Mouse (Mus musculus) hematopoietic stem cell, adult 5-6 weeks (primary cell): Measurements from ENCODE around the gene Zbtb46. TPM values are rescaled to one million over a fixed set of nuclear protein-coding genes. Genes with fewer than 3 reads are reported as not detected.

Source experiments
- ATAC-seq, 2 experiments: fragments of 125-278 bp in 1 of 2; replicated peaks in 1 of 2; 2 replicates each; pipeline ENCODE4 v1.8.0; 2016 to 2017; ENCODE audit warnings: inconsistent platforms in 2 of 2, mild to moderate bottlenecking in 2 of 2, moderate number of reproducible peaks in 2 of 2, low read depth in 1 of 2, moderate TSS enrichment in 1 of 2; ENCODE audit not compliant: low FRiP score in 2 of 2, poor library complexity in 2 of 2, severe bottlenecking in 2 of 2, insufficient read depth in 1 of 2, low TSS enrichment in 1 of 2
- total RNA-seq: library from RNA; stranded (forward); fragments of 172-1452, 232-1000 nt; gene quantifications from 2 replicates; pipeline ENCODE4 v1.2.3, GENCODE M21; 2017

Gene Zbtb46
- total RNA-seq = 1.3 and 6.0 TPM in 2 replicates

DNA sequence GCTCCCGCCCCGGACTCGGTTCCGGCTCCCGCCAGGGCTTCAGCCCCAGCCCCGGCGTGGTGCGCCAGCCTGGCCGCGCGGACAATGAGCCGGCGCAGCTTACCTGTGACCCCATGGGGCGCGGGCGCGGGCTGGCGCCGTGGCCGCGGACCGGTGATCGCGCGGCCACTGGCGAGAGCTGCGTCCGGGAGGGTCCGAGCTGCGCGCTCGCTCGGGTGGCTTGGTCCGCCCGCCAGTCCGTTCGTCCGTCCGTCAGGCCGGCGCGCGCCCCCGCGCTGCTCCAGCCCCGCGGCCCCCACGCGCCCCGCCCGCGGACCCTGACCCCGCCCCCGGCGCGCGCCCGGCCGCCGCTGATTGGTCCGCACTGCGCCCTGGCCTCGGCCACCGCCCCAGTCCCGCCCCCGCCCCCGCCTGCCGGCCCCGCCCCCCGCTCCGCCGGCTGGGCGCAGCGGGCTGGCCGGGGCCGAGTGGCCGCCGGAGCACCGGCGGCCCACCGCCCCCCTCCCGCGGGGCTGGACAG lies at the start of gene Zbtb46:
TSS of gene Zbtb46 (minus strand) at position 274 of the 520 bp plus-strand sequence.
- peak in 1 of 2 experiments; percentile 9; a peak in 1 of 4 replicates for ATAC-seq

DNA sequence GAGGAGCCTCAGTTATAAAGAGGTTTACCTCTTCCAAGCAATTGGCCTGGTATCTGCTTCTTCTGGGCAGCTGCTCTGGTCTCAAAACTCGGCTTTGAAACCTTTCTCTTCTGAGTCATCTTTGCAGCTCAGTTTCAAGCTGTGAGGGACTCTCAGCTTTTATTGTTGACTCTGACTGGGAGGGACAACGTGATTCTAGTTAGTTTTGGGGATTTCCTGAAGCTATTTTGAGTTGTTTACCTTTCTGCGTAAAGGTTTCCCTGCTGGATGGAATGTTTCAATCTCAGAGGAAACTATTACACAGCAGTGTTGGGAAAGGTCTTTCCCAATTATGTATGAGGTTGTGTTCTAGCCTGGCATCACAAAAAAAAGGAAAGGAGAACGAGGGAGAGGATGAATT lies 39.4 kb upstream of the Zbtb46 start:
- ATAC-seq = no peak

DNA sequence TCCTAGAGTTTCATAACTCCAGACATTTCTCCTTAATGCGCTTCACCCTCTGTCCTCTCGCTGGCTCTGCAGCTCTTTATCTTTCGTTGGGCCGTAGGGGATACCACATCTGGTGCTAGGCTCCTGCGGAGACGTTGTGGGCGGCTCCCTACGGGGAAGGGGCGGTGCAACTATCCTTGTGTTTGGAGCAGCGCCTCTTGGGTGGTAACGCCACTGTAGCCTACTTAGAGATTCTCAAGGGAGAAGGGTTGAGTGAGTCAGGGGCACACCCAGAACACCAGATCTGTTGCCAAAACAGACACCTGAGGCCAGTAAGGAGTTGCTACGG lies 38.3 kb upstream of the Zbtb46 start:
- ATAC-seq = peak; percentile 30 to 64; a peak in 3 of 4 replicates

DNA sequence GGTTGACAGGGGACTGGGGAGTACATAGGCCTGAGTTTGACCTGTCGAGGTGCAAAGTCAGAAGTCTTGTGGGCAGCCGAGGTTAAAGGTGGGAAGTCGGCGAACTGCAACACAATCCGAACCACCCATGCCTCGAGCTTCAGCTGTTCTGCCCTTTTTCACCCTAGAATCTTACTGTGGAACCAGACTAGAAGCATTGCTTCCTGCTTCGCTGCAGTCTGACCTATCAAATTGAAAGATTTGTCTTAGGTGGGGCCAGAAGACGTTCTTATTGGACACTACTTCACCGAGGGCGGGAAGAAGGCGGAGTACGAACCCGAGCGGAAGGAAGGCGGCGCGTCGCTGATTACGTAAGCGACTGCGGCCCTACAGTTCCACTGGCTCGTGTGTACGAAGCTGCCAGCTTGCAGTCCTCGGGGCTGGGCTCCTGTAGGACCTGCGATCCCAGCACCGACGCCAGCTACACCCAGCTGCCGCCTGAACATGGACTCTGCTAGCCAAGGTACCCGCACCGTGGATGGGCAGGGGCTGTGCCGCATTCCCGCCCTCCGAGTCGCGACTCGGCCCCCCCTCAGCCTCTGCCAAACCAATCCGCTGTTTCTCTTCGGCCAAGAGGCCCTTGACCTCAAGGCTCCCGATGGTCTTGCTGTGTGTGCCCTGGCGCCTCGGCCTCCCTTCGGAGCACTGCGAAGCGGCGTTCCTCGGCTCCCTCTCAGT lies 37.8 kb upstream of the Zbtb46 start, which contains the start of gene Tpd52l2:
TSS of gene Tpd52l2 (plus strand) at position 312 of the 717 bp plus-strand sequence.
- ATAC-seq = peak; percentile 84 to 86

DNA sequence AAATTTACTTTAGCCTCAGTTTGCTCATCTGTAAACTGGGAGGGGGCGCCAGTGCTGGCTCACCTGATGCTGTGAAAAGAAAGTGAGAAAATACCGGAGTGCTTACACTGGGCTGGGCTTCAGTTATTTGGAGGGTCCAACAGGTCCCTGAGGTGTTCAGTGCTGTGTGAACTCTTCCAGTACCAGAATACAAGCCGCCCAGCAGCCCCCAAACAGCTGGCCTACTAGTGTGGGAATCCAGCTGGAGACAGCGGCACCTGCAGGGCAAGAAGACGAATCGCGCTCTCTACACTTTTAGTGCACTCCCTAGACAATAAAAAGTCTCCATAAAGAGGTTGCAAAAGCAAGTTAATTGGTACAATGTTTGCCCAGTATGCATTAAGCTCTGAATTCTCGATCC lies 37.1 kb upstream of the Zbtb46 start:
- peak; percentile 37 to 46; a peak in 3 of 4 replicates for ATAC-seq

DNA sequence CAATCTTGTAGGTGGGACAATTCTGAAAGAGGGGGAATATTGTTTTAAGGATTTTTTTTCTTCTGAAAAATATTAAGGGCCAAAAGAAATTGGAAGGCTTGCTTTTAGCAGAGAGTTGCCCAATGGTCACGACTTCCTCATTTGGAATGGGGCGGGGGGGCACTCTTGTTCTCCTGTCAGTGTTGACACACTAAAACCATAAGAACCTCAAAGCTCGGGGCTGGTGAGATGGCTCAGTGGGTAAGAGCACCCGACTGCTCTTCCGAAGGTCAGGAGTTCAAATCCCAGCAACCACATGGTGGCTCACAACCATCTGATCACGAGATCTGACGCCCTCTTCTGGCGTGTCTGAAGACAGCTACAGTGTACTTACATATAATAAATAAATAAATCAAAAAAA lies 36.6 kb upstream of the Zbtb46 start:
- ATAC-seq = peak; percentile 24 to 33; a peak in 1 of 4 replicates

DNA sequence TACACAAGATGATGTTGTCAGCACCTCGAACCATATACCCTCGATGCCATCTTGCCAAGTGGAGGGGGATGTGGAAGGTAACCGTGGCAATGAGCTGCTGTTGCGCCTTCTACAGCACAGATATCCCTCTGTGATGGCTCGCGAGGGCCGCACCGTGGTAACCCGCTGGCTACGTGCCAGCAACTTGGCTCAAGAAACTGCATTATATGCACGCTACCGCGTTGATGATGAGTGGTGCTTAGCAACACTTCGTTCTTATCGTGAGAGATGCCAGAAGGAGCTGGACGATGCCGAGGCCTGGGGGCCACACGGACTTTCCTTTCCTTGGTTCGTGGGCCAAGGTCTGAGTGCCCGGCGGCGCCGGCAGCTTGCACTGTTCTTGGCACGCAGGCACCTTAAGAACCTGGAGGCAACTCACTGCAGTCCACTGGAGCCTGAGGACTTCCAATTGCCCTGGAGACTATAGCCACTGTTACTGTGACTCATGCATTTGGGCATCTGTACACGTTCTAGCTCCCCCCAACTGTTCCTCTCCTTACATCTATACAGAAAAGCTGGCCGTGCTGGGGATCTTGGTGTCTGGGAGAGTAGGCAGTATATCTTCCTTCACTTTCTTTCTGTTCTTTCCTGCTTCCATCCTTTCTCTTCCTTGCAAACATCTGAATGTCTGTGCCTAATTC lies 35.2 kb upstream of the Zbtb46 start:
- ATAC-seq = no peak

DNA sequence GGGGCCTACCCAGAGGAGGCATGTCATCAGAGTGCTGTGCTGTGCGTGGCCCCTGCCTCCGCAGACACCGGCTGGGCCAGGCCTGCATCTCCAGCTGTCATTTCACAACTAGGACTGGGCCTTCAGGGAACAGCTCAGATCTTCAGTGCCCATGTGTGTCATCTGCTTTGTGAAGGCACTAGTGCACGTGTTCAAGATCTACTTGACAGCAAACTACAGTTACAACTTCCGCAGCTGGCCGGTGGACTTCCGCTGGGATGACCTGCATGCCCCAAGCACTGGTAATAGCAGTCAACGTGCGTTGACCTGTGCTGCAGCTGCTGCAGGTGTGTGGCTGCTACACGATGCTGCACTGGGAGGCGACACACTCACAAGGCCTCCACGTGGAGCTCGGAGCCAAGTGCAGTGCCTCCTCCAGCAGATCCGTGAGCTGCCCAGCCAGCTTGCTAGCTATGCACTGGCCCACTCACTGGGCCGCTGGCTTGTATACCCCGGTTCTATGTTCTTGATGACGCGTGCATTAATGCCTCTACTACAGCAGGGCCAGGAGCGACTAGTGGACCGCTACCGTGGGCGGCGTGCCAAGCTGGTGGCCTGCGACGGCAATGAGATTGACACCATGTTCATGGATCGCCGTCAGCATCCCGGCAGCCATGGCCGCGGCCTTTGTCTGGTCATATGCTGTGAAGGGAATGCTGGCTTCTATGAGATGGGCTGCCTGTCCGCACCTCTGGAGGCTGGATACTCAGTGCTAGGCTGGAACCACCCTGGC lies 34.1 kb upstream of the Zbtb46 start, which contains the start of gene Abhd16b:
TSS of gene Abhd16b (plus strand) at position 51 of the 772 bp plus-strand sequence.
- ATAC-seq = no peak

DNA sequence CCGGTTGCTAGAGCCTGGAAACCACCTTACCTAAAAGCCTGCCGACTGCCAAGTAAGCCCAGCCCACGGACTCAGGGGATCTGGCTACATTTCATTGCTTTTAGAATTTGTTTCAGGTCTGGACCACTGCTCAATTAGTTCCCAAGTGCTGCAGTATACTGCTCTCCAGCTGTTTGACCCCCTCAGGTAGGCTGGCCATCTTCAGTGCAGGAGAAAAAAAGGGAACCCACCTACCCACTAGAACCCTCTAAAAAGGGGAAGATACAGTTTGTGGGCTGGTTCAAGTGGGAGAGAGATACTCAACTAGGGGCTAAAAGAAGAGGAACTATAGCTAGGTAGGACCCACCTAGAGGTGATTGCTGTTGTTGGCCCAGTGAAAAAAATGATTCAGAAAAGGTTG lies 33.0 kb upstream of the Zbtb46 start:
- peak; percentile 16 to 30; a peak in 3 of 4 replicates for ATAC-seq

DNA sequence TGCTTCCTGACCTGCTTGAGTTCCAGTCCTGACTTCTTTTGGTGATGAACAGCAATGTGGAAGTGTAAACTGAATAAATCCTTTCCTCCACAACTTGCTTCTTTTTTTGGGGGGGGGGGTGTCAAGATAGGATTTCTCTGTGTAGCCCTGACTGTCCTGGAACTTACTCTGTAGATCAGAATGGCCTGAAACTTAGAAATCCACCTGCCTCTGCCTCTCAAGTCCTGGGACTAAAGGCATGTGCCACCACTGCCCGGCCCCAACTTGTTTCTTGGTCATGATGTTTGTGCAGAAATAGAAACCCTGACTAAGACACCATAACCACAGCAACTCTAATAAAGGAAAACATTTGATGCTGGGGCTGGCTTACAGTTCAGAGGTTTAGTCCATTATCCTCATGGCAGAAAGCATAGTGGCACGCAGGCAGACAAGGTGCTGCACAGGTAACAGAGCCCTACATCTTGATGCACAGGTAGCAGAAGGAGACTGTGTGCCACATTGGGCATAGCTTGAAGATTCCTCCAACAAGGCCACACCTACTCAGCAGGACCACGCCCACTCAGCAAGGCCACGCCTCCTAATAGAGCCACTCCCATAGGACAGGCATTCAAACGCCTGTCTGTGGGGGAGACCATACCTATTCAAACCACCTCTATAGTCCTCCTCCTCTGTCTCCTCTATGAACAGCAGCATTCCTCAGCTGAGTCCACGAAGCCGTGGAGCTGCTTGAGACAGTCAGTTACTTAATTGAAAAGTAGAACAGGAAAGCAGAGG lies 32.4 kb upstream of the Zbtb46 start:
- ATAC-seq = peak; percentile 13 to 37; a peak in 3 of 4 replicates

DNA sequence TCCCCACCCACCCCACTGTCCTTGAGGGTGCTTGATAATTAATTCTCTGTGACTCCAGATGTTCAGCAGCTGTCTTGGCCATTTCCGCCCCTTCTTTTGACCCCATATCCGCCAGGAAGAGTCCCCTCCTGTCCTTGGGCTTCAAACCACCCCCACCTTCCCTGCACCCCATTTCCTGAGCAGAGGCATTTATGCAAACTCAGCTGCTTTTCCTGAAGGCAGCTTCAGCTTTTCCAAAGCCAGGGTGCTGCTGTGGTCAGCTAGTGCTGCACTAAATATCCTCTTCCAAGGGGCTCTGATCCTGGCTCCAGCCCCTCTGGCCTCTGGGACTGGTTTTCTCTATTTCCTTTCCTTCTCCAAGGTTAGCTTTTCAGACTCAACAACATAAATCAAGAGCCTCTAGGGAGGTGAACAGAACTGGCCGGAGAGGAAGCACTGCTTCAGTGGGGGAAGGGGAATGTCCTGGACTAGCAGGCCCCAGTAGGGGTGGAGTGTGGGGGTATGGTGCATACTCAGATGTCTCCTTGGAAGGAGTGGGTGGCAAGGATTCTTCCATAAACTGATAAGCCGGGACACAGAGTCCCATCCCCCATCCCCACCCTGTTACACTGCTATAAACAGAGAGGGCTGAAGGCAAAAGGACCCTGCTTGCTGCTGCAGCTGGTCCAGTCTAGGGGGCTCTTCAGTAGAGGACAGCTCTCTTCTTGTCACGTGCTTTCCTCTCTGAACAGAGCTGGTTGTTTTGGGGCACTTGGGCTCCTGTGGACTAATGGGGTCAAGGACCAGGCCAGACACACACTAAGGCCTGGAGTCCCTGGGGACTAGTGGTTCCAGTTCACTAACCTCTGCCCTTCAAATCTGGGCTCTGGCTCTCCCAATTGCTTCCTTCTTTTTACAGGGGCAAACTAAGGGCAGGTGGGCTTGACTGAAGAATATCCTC lies 28.4 kb upstream of the Zbtb46 start:
- ATAC-seq = no peak

DNA sequence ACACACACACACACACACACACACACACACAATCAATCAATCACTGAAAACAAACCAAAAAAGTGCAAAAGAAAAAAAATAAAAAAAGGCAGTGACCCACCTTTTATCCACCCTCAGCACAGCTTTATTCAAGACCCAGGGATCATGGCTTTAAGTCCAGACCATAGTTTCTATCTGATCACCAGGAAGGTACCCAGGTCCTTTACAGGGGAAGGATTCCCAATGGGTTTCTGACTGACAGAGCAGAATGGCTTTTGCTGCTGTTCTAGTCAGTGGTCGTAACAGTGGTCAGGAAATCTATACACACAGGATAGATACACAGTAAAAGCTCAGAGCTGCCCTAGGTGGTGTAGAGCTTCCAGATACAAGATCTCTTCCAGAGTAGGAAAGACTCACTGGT lies 26.5 kb upstream of the Zbtb46 start:
- ATAC-seq = no peak

DNA sequence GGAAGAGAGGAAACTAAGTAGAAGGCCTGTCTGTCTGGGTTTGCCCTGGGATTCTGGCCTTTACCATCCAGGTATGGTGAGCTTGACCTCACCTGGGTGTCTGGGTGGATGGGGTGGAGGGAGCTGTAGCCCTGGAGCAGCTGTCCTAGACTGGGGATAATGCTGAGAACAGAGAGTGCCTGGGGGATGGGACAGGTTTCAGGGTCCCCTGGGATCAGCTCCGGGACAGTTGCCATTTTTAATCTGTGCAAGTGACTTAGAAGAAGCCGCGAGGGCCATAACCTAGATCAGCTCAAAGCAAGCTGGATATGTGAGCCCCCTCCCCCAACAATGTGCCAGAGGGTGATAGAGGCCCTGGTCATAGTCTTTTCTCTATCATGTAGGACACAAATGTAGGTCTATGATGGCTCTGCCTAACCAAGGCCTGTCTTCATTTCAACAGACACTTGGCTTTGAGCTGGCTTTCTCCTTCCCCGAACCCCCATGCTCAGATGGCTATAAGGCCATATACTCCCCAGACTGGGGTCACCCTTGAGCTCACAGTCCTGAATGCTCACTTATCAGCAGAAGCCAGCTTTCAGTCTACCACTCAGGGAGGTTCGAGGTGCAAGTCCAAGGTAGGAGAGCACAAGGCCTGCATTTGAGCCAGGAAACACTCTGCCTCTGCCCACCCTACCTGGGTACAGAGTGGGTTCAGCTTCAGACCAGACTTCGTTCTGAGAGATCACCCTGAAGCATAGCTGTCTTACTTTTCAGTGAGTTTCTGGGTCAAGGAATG lies 25.4 kb upstream of the Zbtb46 start:
- no peak for ATAC-seq

DNA sequence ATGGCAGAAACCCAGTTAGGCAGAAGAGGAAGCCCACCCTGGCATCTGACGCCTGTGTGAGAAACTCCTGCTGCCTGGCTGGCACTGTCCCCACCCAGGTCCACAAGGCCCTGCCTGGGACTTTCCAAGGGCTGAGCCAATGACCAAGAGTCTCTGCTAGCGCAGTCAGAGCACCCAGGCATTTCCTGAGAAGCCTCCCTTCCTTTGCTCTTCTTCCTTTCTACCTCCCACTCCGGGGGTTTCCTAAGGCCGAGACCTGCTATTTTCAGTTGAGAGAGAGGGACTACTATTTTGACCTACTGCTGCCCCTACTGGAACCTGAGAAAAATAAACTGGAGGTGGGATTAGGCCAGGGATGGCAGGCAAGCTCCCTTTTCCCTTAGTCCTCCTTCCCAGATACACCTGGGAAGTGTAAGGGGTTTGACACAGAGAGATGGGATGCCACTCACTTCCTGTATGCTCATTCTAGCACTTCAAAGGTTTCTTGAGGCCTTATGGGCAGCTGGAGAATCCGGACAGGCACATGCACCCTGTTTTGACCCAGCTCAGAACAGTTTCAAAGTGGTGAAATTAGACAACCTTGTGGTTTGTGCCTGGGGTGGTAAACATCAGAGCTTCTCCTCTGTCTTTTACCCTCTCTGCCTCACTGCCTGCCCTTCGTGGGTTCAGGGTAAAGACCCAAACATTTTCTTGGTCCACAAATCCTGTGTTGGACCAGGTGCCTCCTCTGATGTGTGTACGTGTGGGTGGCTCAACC lies 24.5 kb upstream of the Zbtb46 start:
- ATAC-seq = peak; percentile 80 to 92

DNA sequence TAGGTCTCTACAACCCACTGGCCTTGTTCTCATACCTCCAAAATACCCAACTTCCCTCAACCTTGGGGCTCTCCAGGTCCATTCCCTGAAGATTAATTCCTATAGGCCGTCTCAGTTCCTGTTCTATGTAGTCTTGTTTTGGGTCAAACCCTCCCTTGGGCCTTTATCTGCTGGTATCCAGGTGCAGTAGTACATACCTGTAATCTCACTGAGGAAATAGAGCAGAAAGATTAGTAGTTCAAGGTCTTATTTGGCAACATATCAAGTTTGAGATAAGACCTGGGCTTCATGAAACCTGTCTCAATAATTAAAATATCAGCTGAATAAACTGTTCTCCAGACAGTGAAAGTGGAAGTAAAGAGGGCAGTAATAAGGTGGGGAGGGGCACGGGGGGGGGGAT lies 23.9 kb upstream of the Zbtb46 start:
- ATAC-seq = no peak
